Mouse (Mus musculus) liver, postnatal 0 days (tissue): ENCODE measurements around the gene Apex1.

Experiments
- CTCF ChIP-seq: sonication (generic); IDR thresholded peaks from 2 replicates; pipeline ENCODE4 v1.5.1; 2016; ENCODE audit warnings: antibody characterized with exemption, low read depth
- EP300 ChIP-seq: IDR thresholded peaks from 2 replicates; pipeline ENCODE4 v1.6.1; 2016; ENCODE audit warnings: antibody characterized with exemption, low read depth, mild to moderate bottlenecking

DNA sequence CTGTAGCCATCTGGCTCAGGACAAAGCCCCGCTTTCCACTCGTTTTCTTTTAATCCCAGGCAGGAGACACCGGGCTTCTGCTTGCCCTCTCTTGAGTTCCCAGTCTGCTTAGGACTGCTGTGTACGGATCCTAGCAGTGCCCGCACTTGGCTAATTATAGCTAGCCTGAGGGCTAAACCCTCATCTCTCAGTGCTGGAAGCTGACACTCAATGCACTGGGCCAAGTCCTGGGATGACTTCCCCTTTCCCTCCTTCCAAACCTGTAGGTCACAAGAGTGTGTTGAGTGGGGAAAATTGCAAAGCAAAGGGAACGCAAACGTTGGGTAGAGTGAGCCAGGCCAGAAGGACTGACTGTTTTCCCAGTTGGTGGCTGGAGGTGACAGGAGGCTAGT lies 27.4 kb upstream of the Apex1 start, which contains the start of gene Klhl33:
- TF ChIP-seq CTCF (no peak), EP300 (no peak)
